Mouse (Mus musculus): ENCODE data around the gene Rnf40.
A peak's percentile ranks its signal among the peaks of the same experiment; 100 is the strongest.

The Rnf40 gene

GRCm38 (mm10) chr7:127649206-127649605 lies 60.6 kb downstream of the Rnf40 start:
- no peak for DNase-seq (ENCODE audit: low spot score)

GRCm38 (mm10) chr7:127651624-127652023 lies 63.1 kb downstream of the Rnf40 start:
- DNase-seq (ENCODE audit: low spot score) = no peak

GRCm38 (mm10) chr7:127652050-127652449 lies 63.5 kb downstream of the Rnf40 start:
- DNase-seq (ENCODE audit: low spot score) = peak; percentile 49

GRCm38 (mm10) chr7:127654318-127654717 lies 65.8 kb downstream of the Rnf40 start:
- DNase-seq (ENCODE audit: low spot score) = no peak
